Mouse (Mus musculus): ENCODE data around the gene Defb23. TPM values are rescaled to one million over a fixed set of nuclear protein-coding genes. Genes with fewer than 3 reads are reported as not detected.
A peak's percentile ranks its signal among the peaks of the same experiment; 100 is the strongest.
"Not testable (repeated sequence)": the region's sequence is repeated elsewhere in the genome, so short reads cannot be mapped to it uniquely, and the experiment has no call there.

The Defb23 gene
- polyA plus RNA-seq, 1 experiment from 2014 or later = not detected

- peaks cover 8% of the 10 kb centered on the region; the same call in 1 of the 2 replicates for H3K4me1 ChIP-seq
- H3K27ac ChIP-seq (replicated peaks) = no peak overlapping the region
- 3% methylated on average over 23 of the region's 23 CpGs for WGBS
- peak overlapping the region; percentile 37 for H3K4me3 ChIP-seq (replicated peaks)
- no peaks in the 10 kb centered on the region for H3K9me3 ChIP-seq (replicated peaks)
- peak; percentile 72; the same call in 1 of the 2 replicates for ATAC-seq (ENCODE audit: insufficient number of reproducible peaks, low FRiP score, low TSS enrichment, low read depth)
- H3K36me3 ChIP-seq = no peaks in the 10 kb centered on the region
- H3K27me3 ChIP-seq = no peaks in the 10 kb centered on the region
- H3K4me2 ChIP-seq (replicated peaks) = peak overlapping the region; percentile 78
- H3K9ac ChIP-seq = peak overlapping the region; percentile 44; the same call in 1 of the 2 replicates
Observed at GRCm38 (mm10) chr2:152436983-152437860, 27.2 kb downstream of the Defb23 start.

- WGBS = 72% methylated on average over 7 of the region's 7 CpGs
Observed at GRCm38 (mm10) chr2:152436405-152436901, 28.0 kb downstream of the Defb23 start.

GRCm38 (mm10) chr2:152428481-152428880, 35.9 kb downstream of the Defb23 start:
- H3K4me3 ChIP-seq (replicated peaks); H3K9me3 ChIP-seq (replicated peaks); H3K9ac ChIP-seq; H3K4me2 ChIP-seq (replicated peaks); H3K27me3 ChIP-seq; H3K4me1 ChIP-seq; ATAC-seq (ENCODE audit: insufficient number of reproducible peaks, low FRiP score, low TSS enrichment, low read depth); H3K36me3 ChIP-seq; H3K27ac ChIP-seq (replicated peaks): not testable (repeated sequence)
- WGBS = 83% methylated on average over 2 of the region's 2 CpGs

More at GRCm38 (mm10) chr2:152436405-152436901, 28.0 kb downstream of the Defb23 start:
- Histone ChIP-seq H3K9me3 (replicated peaks) (no peaks in the 10 kb centered on the region), H3K4me2 (replicated peaks) (no peak overlapping the region), H3K9ac (no peak overlapping the region), H3K4me3 (replicated peaks) (no peak overlapping the region), H3K27ac (replicated peaks) (no peak overlapping the region), H3K36me3 (no peaks in the 10 kb centered on the region), H3K27me3 (no peaks in the 10 kb centered on the region), H3K4me1 (peaks cover 8% of the 10 kb centered on the region; the same call in 1 of the 2 replicates)
- no peak for ATAC-seq (ENCODE audit: insufficient number of reproducible peaks, low FRiP score, low TSS enrichment, low read depth)

GRCm38 (mm10) chr2:152427493-152427892, 36.9 kb downstream of the Defb23 start:
- H3K36me3 ChIP-seq = no peaks in the 10 kb centered on the region
- 6% methylated on average over 12 of the region's 12 CpGs for WGBS
- no peak overlapping the region for H3K27ac ChIP-seq (replicated peaks)
- peaks cover 8% of the 10 kb centered on the region; the same call in 1 of the 2 replicates for H3K4me1 ChIP-seq
- peak overlapping the region; percentile 10; the same call in 1 of the 2 replicates for H3K4me3 ChIP-seq (replicated peaks)
- H3K9me3 ChIP-seq (replicated peaks) = no peaks in the 10 kb centered on the region
- no peak overlapping the region for H3K9ac ChIP-seq
- no peak for ATAC-seq (ENCODE audit: insufficient number of reproducible peaks, low FRiP score, low TSS enrichment, low read depth)
- H3K4me2 ChIP-seq (replicated peaks) = peak overlapping the region; percentile 32
- H3K27me3 ChIP-seq = no peaks in the 10 kb centered on the region

DNA sequence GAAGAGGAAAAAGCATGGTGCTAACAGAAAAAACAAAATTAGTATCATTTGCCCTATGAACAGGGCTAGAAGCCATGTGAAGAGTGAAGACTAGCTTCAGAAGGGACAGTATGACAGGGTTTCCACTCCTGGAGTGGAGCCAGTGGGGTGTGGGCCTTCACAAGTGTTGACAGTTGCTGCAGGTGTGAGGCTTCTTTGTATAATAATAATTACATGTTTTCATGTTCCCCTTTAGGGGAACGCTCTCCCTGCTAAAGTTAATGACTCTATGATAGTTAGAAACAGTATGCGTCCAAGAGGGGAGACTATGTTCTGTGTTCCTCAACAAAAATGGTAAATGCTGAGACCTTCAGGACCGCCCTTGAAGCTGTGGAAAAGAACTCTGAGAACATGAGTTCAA, 48.6 kb downstream of the Defb23 start:
- Histone ChIP-seq H3K27me3 (no peaks in the 10 kb centered on the region), H3K4me3 (replicated peaks) (peak overlapping the region; percentile 63; the same call in 1 of the 2 replicates), H3K36me3 (no peaks in the 10 kb centered on the region), H3K9me3 (replicated peaks) (0 out of 2 replicates have a peak, but pooled peaks cover 5% of the 10 kb centered on the region), H3K4me1 (peaks cover 26% of the 10 kb centered on the region), H3K4me2 (replicated peaks) (peak overlapping the region; percentile 81), H3K9ac (no peak overlapping the region), H3K27ac (replicated peaks) (peak overlapping the region; percentile 98)
- ATAC-seq (ENCODE audit: insufficient number of reproducible peaks, low FRiP score, low TSS enrichment, low read depth) = no peak
- 87% methylated on average over 3 of the region's 3 CpGs for WGBS

DNA sequence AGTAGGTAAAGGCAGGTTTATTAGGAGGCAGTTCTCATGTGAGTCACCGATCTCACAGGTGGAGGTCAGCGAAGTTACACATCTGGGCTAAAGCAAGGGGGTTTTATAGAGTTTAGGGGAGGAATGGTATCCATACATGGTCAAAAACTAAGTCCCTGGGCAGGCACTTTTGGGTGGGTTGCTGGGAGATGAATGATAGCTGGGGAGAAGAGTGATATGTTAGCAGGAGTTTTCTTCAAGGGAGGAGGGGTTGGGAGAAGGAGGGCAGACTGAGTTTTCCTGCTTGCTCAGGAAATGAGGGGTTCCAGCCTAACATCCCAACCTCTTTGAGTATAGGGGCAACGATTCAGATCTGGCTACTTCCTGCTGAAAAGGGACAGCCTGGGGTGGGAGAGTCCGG, 49.1 kb downstream of the Defb23 start, which contains the start of gene 6820408C15Rik:
6820408C15Rik (plus strand) TSS at position 301 of the 400 bp plus-strand sequence.
- no peak for ATAC-seq (ENCODE audit: insufficient number of reproducible peaks, low FRiP score, low TSS enrichment, low read depth)
- no peaks in the 10 kb centered on the region for H3K27me3 ChIP-seq
- no peaks in the 10 kb centered on the region for H3K36me3 ChIP-seq
- WGBS = 20% methylated on average over 4 of the region's 4 CpGs
- peak within 1 kb of the TSS; percentile 81 for H3K4me2 ChIP-seq (replicated peaks)
- 0 out of 2 replicates have a peak, but pooled peaks cover 5% of the 10 kb centered on the region for H3K9me3 ChIP-seq (replicated peaks)
- H3K27ac ChIP-seq (replicated peaks) = peak within 1 kb of the TSS; percentile 98
- H3K4me1 ChIP-seq = peaks cover 31% of the 10 kb centered on the region
- H3K9ac ChIP-seq = peak within 1 kb of the TSS; percentile 96
- peak within 1 kb of the TSS; percentile 63 for H3K4me3 ChIP-seq (replicated peaks)

- peak; percentile 84 for ATAC-seq (ENCODE audit: insufficient number of reproducible peaks, low FRiP score, low TSS enrichment, low read depth)
- Histone ChIP-seq H3K4me2 (replicated peaks) (peak within 1 kb of the TSS; percentile 81), H3K27ac (replicated peaks) (peak within 1 kb of the TSS; percentile 98), H3K27me3 (no peaks in the 10 kb centered on the region), H3K4me1 (peaks cover 35% of the 10 kb centered on the region), H3K9ac (peak within 1 kb of the TSS; percentile 96), H3K9me3 (replicated peaks) (0 out of 2 replicates have a peak, but pooled peaks cover 5% of the 10 kb centered on the region), H3K36me3 (no peaks in the 10 kb centered on the region), H3K4me3 (replicated peaks) (peak within 1 kb of the TSS; percentile 63)
- WGBS = under 1% methylated on average over 65 of the region's 65 CpGs
Observed at GRCm38 (mm10) chr2:152414591-152415165, 49.7 kb downstream of the Defb23 start, which contains the start of gene Zcchc3. Gene Zcchc3 (minus strand): TSS chr2:152415027.

- H3K36me3 ChIP-seq = no peaks in the 10 kb centered on the region
- ATAC-seq (ENCODE audit: insufficient number of reproducible peaks, low FRiP score, low TSS enrichment, low read depth) = no peak
- H3K4me3 ChIP-seq (replicated peaks) = peak overlapping the region; percentile 63
- H3K4me2 ChIP-seq (replicated peaks) = peak overlapping the region; percentile 81
- H3K27ac ChIP-seq (replicated peaks) = peak overlapping the region; percentile 98
- 0 out of 2 replicates have a peak, but pooled peaks cover 5% of the 10 kb centered on the region for H3K9me3 ChIP-seq (replicated peaks)
- under 1% methylated on average over 86 of the region's 86 CpGs for WGBS
- H3K27me3 ChIP-seq = no peaks in the 10 kb centered on the region
- peaks cover 38% of the 10 kb centered on the region for H3K4me1 ChIP-seq
- H3K9ac ChIP-seq = peak overlapping the region; percentile 96
Observed at GRCm38 (mm10) chr2:152413765-152414584, 50.4 kb downstream of the Defb23 start.

DNA sequence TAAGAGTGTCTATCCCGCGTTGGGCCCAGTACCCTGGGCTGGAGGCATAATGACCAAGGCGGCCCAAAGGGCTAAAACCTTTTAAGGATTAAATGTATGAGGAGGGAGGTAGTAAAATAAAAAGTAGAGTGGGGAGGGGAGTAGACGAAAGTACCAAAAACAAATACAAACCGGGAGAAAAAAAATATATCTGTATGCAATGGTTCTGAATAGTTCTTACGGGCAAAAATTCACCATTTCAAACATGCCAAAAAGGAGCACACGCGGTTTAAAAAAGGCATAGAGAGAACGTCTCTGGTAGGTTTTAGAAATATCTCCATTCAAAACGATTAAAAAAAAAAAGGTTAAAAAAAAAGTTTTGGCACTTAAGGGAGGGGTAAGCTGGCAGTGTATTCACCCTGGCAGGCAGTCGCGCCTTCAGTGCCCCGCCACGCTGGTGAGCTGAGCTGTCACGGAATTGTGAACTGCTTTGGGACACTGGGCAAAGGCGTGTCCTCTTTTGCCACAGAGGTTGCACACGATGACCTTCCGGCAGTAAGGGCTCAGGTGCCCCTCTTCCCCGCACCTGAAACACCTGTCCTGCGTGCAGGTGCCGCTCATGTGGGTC, 51.2 kb downstream of the Defb23 start:
- peak overlapping the region; percentile 98 for H3K27ac ChIP-seq (replicated peaks)
- WGBS = 2% methylated on average over 21 of the region's 21 CpGs
- H3K27me3 ChIP-seq = no peaks in the 10 kb centered on the region
- peaks cover 38% of the 10 kb centered on the region for H3K4me1 ChIP-seq
- H3K4me2 ChIP-seq (replicated peaks) = peak overlapping the region; percentile 81
- H3K9ac ChIP-seq = peak overlapping the region; percentile 96
- 0 out of 2 replicates have a peak, but pooled peaks cover 5% of the 10 kb centered on the region for H3K9me3 ChIP-seq (replicated peaks)
- no peaks in the 10 kb centered on the region for H3K36me3 ChIP-seq
- ATAC-seq (ENCODE audit: insufficient number of reproducible peaks, low FRiP score, low TSS enrichment, low read depth) = no peak
- H3K4me3 ChIP-seq (replicated peaks) = peak overlapping the region; percentile 63

GRCm38 (mm10) chr2:152412526-152413157, 51.8 kb downstream of the Defb23 start:
- Histone ChIP-seq H3K36me3 (no peaks in the 10 kb centered on the region), H3K4me2 (replicated peaks) (peak overlapping the region; percentile 81), H3K9me3 (replicated peaks) (0 out of 2 replicates have a peak, but pooled peaks cover 5% of the 10 kb centered on the region), H3K4me3 (replicated peaks) (peak overlapping the region; percentile 63), H3K27ac (replicated peaks) (peak overlapping the region; percentile 98), H3K27me3 (no peaks in the 10 kb centered on the region), H3K9ac (peak overlapping the region; percentile 96), H3K4me1 (peaks cover 38% of the 10 kb centered on the region)
- ATAC-seq (ENCODE audit: insufficient number of reproducible peaks, low FRiP score, low TSS enrichment, low read depth) = no peak
- 4% methylated on average over 15 of the region's 15 CpGs for WGBS
